Comparison of ENCODE assay signal across 20 mouse cellular contexts in genomic region chr3:127487302-127487701, GRCm38 (mm10). TPM values are rescaled to one million over a fixed set of nuclear protein-coding genes. Genes with fewer than 3 reads are reported as not detected.
DNase-seq lines count a peak whose midpoint lies in the region; ATAC-seq and TF ChIP-seq lines count a peak whose summit lies in the region.
"Had no signal": no experiment of that assay in that cellular context is flagged by ENCODE, and none has a peak within 500 bp of the region (broad histone marks: within the 10 kb centered on the region; RNA-seq: fewer than 3 reads in every experiment).

No protein-coding gene starts in this region.

- WGBS in midbrain, embryonic 14.5 days = 72% methylated on average over 7 of the region's 7 CpGs
- 70% methylated on average over 7 of the region's 7 CpGs for WGBS in midbrain, embryonic 11.5 days
- 36% methylated on average over 7 of the region's 7 CpGs for WGBS in forebrain, postnatal 0 days

- H3K4me2 ChIP-seq in midbrain, embryonic 14.5 days (ENCODE audit: low read length) = no peak overlapping the region
- no peak overlapping the region for H3K4me2 ChIP-seq in midbrain, embryonic 11.5 days
- no peak overlapping the region for H3K4me2 ChIP-seq in forebrain, postnatal 0 days (ENCODE audit: low read depth)
- H3K4me2 ChIP-seq: embryonic facial prominence, embryonic 15.5 days; heart, embryonic 11.5 days; hindbrain, embryonic 15.5 days; kidney, embryonic 15.5 days; neural tube, embryonic 12.5 days had no signal

- no peak overlapping the region for H3K9ac ChIP-seq in midbrain, embryonic 14.5 days (replicated peaks; ENCODE audit: low read length)
- H3K9ac ChIP-seq in midbrain, embryonic 11.5 days (ENCODE audit: low read length) = no peak overlapping the region
- no peak overlapping the region for H3K9ac ChIP-seq in forebrain, postnatal 0 days
- H3K9ac ChIP-seq: embryonic facial prominence, embryonic 15.5 days; hindbrain, embryonic 15.5 days; kidney, embryonic 15.5 days; neural tube, embryonic 12.5 days had no signal

- TF ChIP-seq CTCF in forebrain, postnatal 0 days (IDR thresholded peaks at IDR 0.05; ENCODE audit: low read depth) = no peak

- H3K9me3 ChIP-seq in midbrain, embryonic 14.5 days (ENCODE audit: control insufficient read depth, low read length) = no peaks in the 10 kb centered on the region
- H3K9me3 ChIP-seq in midbrain, embryonic 11.5 days (ENCODE audit: control insufficient read depth, low read length) = no peaks in the 10 kb centered on the region
- H3K9me3 ChIP-seq in forebrain, postnatal 0 days (ENCODE audit: low read length) = no peaks in the 10 kb centered on the region
- H3K9me3 ChIP-seq: embryonic facial prominence, embryonic 15.5 days; hindbrain, embryonic 15.5 days; kidney, embryonic 15.5 days; neural tube, embryonic 12.5 days had no signal

- no peak overlapping the region for H3K4me3 ChIP-seq in midbrain, embryonic 14.5 days (replicated peaks; ENCODE audit: low read depth, low read length)
- H3K4me3 ChIP-seq in midbrain, embryonic 11.5 days (ENCODE audit: low read depth, low read length) = no peak overlapping the region
- H3K4me3 ChIP-seq in forebrain, postnatal 0 days (ENCODE audit: low read depth, low read length) = no peak overlapping the region
- H3K4me3 ChIP-seq: embryonic facial prominence, embryonic 15.5 days; hindbrain, embryonic 15.5 days; kidney, embryonic 15.5 days; megakaryocyte, embryonic 14.5 days; neural tube, embryonic 12.5 days had no signal

- no peaks in the 10 kb centered on the region for H3K4me1 ChIP-seq in midbrain, embryonic 14.5 days (ENCODE audit: control insufficient read depth, insufficient read depth, low read length)
- H3K4me1 ChIP-seq in midbrain, embryonic 11.5 days (ENCODE audit: control insufficient read depth, insufficient read depth, low read length) = no peaks in the 10 kb centered on the region
- no peaks in the 10 kb centered on the region for H3K4me1 ChIP-seq in forebrain, postnatal 0 days (ENCODE audit: insufficient read depth)
- H3K4me1 ChIP-seq: embryonic facial prominence, embryonic 15.5 days; kidney, embryonic 15.5 days; megakaryocyte, embryonic 14.5 days had no signal

- H3K27me3 ChIP-seq in midbrain, embryonic 14.5 days (ENCODE audit: control insufficient read depth, insufficient read depth, low read length) = no peaks in the 10 kb centered on the region
- H3K27me3 ChIP-seq in midbrain, embryonic 11.5 days (ENCODE audit: control insufficient read depth, insufficient read depth, low read length) = no peaks in the 10 kb centered on the region
- H3K27me3 ChIP-seq in forebrain, postnatal 0 days (ENCODE audit: insufficient read depth, low read length) = no peaks in the 10 kb centered on the region
- H3K27me3 ChIP-seq: embryonic facial prominence, embryonic 15.5 days; hindbrain, embryonic 15.5 days; kidney, embryonic 15.5 days; megakaryocyte, embryonic 14.5 days; neural tube, embryonic 12.5 days had no signal

- no peaks in the 10 kb centered on the region for H3K36me3 ChIP-seq in midbrain, embryonic 14.5 days (ENCODE audit: control insufficient read depth, insufficient read depth, low read length)
- no peaks in the 10 kb centered on the region for H3K36me3 ChIP-seq in midbrain, embryonic 11.5 days (ENCODE audit: control insufficient read depth, insufficient read depth, low read length)
- H3K36me3 ChIP-seq in forebrain, postnatal 0 days (ENCODE audit: insufficient read depth) = no peaks in the 10 kb centered on the region
- H3K36me3 ChIP-seq: embryonic facial prominence, embryonic 15.5 days; hindbrain, embryonic 15.5 days; kidney, embryonic 15.5 days; neural tube, embryonic 12.5 days had no signal

- peak; percentile 31 for DNase-seq in heart, adult 11 months
- no peak for DNase-seq in heart, adult 18-20 months
- peak; percentile 49 for DNase-seq in midbrain, embryonic 14.5 days
- no peak for DNase-seq in midbrain, embryonic 11.5 days (ENCODE audit: low spot score, missing footprints)
- DNase-seq in brain, adult 2 months (ENCODE audit: low read depth, low spot score) = peak; percentile 58
- peak; percentile 40 for DNase-seq in forebrain, postnatal 0 days
- DNase-seq in lung, postnatal 25 days (ENCODE audit: low spot score) = no peak
- DNase-seq: adrenal gland, adult 8-10 months; cerebellum, postnatal 36 days; heart, postnatal 10 days; liver; lung, postnatal 10 days; thymus, postnatal 14 days had no signal

- no peak overlapping the region for H3K27ac ChIP-seq in midbrain, embryonic 14.5 days (replicated peaks; ENCODE audit: low read depth, low read length)
- no peak overlapping the region for H3K27ac ChIP-seq in midbrain, embryonic 11.5 days (ENCODE audit: low read depth, low read length)
- no peak overlapping the region for H3K27ac ChIP-seq in forebrain, postnatal 0 days (ENCODE audit: low read depth, low read length)
- H3K27ac ChIP-seq: embryonic facial prominence, embryonic 15.5 days; hindbrain, embryonic 15.5 days; kidney, embryonic 15.5 days; neural tube, embryonic 12.5 days had no signal

- ATAC-seq in midbrain, embryonic 14.5 days (ENCODE audit: low FRiP score, low TSS enrichment) = no peak
- no peak for ATAC-seq in midbrain, embryonic 11.5 days (ENCODE audit: low FRiP score)
- no peak for ATAC-seq in forebrain, postnatal 0 days
- ATAC-seq: intestine, postnatal 0 days had no signal

RNA-seq across cellular contexts. Expression of gene Ank2, which starts 11.8 kb away (rescaled TPM):
- 100 to 1,000 TPM; 310 to 323 TPM for total RNA-seq in heart, adult 18-20 months (2021)
- polyA plus RNA-seq in midbrain, embryonic 14.5 days (2014; fragmentation: Nextera tagmentation; extraction: Ambion mirVana) = 195 and 211 TPM in 2 replicates
- polyA plus RNA-seq in midbrain, embryonic 11.5 days (2014; fragmentation: Nextera tagmentation; extraction: Ambion mirVana) = 66.6 and 74.5 TPM in 2 replicates
- total RNA-seq in forebrain, postnatal 0 days (2014; rRNA removed) = 508 and 575 TPM in 2 replicates
- polyA plus RNA-seq in forebrain, postnatal 0 days (2015; fragmentation: Nextera tagmentation; extraction: Ambion mirVana) = 62.0 and 160 TPM in 2 replicates

Comparison
In these comparisons a context has a peak if more than half of its experiments do, and no peak if none do; other contexts are left out.
1. DNase-seq: peak in heart, adult 11 months (single experiment), midbrain, embryonic 14.5 days (single experiment), brain, adult 2 months (single experiment) and forebrain, postnatal 0 days (single experiment); none in heart, adult 18-20 months (0 of 2), midbrain, embryonic 11.5 days (single experiment) and lung, postnatal 25 days (single experiment).